Mouse (Mus musculus): Measurements from ENCODE around the gene Agbl1. TPM values are rescaled to one million over a fixed set of nuclear protein-coding genes. Genes with fewer than 3 reads are reported as not detected.
"Not testable (repeated sequence)": the region's sequence is repeated elsewhere in the genome, so short reads cannot be mapped to it uniquely, and the experiment has no call there.

The Agbl1 gene
- not detected in 2 replicates for polyA plus RNA-seq (2012; ENCODE audit: insufficient read depth, insufficient read length, low replicate concordance, missing spikeins)

DNA sequence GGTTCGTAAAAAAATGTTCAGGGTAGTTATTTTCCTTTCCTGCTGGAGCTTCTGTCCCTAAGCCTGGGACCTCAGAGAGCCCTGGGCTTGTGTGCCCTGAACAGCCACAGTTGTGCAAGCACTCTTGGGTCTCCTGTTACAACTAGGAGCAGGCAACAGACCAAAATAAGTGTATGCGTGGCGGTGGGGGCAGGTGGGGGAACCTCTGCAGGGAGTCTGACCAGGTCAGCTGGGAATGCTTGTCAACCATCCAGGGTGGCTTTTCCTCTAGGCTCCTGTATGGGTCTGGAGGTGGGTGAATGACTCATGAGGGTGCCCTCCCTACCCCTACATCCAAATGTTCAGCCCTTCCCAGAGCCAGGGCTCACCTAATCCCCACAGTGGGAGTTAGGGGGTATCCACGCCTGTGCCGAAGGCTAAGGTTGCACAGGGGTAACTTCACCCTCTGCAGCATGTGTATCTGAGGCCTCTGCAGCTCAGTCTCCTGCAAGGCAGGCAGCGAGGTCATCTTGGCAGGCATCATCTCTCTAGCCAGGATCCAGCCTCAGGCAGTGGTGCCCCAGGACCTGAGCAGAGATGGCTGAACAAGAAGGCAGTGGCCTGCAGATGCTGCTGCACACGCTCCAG lies at the start of gene Agbl1:
Gene Agbl1, plus strand, starts transcription at position 577 of the 627 bp plus-strand sequence.
- no peak within 1 kb of the TSS for H3K27ac ChIP-seq (ENCODE audit: insufficient read depth, low read depth, low read length)
- no peak within 1 kb of the TSS for H3K4me3 ChIP-seq (ENCODE audit: insufficient read depth, low read depth, low read length)
- TF ChIP-seq CTCF (IDR thresholded peaks at IDR 0.05; ENCODE audit: insufficient read depth, low read depth, low read length) (no peak), POLR2A (IDR thresholded peaks at IDR 0.05; ENCODE audit: insufficient read depth, low read depth, low read length) (no peak)
- 84% methylated on average over 7 of the region's 7 CpGs for WGBS
- H3K4me1 ChIP-seq (ENCODE audit: control insufficient read depth, insufficient read depth, low read length): 0 out of 2 replicates have a peak, but pooled peaks cover 4% of the 10 kb centered on the region

DNA sequence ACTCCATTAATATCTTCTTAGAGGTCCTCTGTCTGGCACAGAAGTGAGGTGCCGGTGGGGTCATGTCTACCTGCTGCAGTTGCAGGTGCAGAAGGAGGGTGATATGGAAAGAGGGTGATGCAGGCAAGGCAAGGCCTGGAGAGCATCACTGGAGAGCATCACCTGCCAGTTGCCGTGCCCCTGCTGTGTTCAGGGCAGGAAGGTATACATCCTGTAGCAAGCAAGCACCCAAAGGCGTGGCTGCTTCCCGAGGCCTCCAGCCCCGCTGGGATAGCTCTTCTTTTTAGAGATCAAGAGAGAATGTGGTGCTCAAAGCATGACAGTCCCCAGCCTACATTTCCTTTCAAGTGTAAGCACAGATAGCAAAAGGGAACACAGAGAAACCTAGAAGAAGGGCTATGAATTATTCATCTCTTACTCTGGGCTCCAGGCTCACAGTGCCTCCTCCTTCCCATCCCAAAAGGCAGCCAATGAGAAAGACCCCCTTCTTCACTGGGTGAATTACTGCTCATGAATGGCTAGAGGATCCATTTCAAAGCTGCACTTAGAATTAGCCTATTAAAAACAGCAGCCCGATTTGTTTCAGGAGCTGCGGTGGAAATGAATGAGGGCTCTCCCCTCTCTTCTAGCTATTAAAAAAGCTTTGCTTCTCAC lies 44.6 kb upstream of the Agbl1 start:
- no peak for TF ChIP-seq POLR2A (IDR thresholded peaks at IDR 0.05; ENCODE audit: insufficient read depth, low read depth, low read length)
- TF ChIP-seq CTCF (IDR thresholded peaks at IDR 0.05; ENCODE audit: insufficient read depth, low read depth, low read length): no peak
- H3K4me3 ChIP-seq (ENCODE audit: insufficient read depth, low read depth, low read length): no peak overlapping the region
- no peak overlapping the region for H3K27ac ChIP-seq (ENCODE audit: insufficient read depth, low read depth, low read length)
- peaks cover 3% of the 10 kb centered on the region for H3K4me1 ChIP-seq (ENCODE audit: control insufficient read depth, insufficient read depth, low read length)
- WGBS: 36% methylated on average over 7 of the region's 7 CpGs

DNA sequence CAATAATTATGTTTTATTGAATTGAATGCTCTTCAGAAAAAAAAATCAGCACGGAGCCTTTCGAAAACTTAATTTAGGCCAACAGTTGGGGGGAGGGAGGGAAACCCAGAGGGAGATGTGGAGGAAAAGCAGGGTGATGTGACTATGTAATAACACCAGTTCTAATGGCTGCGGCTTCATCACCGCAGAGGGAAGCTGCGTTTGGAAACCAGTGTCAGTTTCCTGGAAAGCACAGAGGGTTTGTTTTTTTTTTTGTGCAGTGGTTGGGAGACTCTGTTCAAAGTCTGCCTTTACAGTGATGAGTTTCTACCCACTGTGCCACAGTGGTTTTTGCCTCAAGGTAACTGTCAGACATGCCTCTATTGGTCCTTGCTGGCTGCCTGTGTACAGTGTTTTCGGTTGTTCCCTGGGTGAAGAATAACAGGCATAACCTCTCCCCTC lies 44.0 kb upstream of the Agbl1 start:
- peaks cover 3% of the 10 kb centered on the region for H3K4me1 ChIP-seq (ENCODE audit: control insufficient read depth, insufficient read depth, low read length)
- WGBS: 13% methylated on average over 6 of the region's 6 CpGs
- H3K4me3 ChIP-seq (ENCODE audit: insufficient read depth, low read depth, low read length): no peak overlapping the region
- TF ChIP-seq CTCF (IDR thresholded peaks at IDR 0.05; ENCODE audit: insufficient read depth, low read depth, low read length) (no peak), POLR2A (IDR thresholded peaks at IDR 0.05; ENCODE audit: insufficient read depth, low read depth, low read length) (no peak)
- no peak overlapping the region for H3K27ac ChIP-seq (ENCODE audit: insufficient read depth, low read depth, low read length)

DNA sequence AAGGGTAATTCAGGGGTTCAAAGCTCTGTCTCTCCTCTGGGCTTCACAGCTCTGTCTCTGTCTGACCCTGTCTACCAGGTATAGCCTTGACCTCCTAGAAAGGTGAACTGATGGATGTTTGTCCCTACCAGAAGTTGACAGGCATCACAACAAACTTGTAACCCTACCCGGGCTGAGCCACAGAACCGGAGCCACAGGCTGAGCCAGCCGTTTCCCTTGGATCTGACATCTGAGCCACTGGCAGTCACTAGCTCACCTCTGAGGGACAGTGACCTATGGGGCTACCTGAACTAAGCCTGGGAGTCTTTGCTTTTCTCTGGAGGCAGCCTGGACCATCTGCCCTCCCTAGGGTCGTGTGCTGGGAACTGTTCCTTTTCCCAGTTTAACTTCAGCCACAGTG lies 11.1 kb upstream of the Agbl1 start:
- H3K27ac ChIP-seq (ENCODE audit: insufficient read depth, low read depth, low read length): no peak overlapping the region
- no peaks in the 10 kb centered on the region for H3K4me1 ChIP-seq (ENCODE audit: control insufficient read depth, insufficient read depth, low read length)
- H3K4me3 ChIP-seq (ENCODE audit: insufficient read depth, low read depth, low read length): no peak overlapping the region
- WGBS: 90% methylated on average over 4 of the region's 4 CpGs
- no peak for TF ChIP-seq CTCF (IDR thresholded peaks at IDR 0.05; ENCODE audit: insufficient read depth, low read depth, low read length)
- no peak for TF ChIP-seq POLR2A (IDR thresholded peaks at IDR 0.05; ENCODE audit: insufficient read depth, low read depth, low read length)

DNA sequence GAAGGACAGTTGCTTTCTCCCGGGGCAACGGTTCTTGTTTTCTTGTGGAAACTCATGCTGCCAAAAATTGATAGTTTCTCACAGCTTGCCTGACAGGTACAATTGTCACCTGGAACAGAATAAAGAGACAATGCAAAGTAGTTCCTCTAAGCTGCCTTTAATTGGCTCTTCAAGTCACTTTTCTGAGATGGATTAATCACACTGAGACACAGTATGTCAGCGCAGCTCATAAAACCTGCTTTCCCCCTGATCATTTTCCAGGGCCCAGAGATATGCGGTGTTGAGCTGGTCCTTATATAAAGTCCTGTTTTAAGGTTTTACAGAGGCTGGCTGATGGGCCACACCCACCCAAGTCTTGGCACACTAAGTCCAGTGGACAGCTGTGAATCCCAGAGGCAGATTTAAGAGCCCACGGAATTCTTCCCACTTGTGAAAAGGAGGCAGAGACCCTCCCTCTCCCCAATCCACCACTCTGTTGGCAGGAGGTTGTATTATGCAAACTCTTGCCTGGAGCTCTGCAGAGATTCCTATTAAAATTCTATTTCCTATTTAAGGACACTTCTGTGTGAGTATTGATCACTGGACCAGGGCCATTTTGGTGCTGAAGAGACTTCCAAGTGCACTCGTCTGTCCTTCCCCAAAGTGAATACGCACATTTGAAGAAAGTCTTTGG lies 9.8 kb upstream of the Agbl1 start:
- TF ChIP-seq POLR2A (IDR thresholded peaks at IDR 0.05; ENCODE audit: insufficient read depth, low read depth, low read length) (no peak), CTCF (IDR thresholded peaks at IDR 0.05; ENCODE audit: insufficient read depth, low read depth, low read length) (no peak)
- no peaks in the 10 kb centered on the region for H3K4me1 ChIP-seq (ENCODE audit: control insufficient read depth, insufficient read depth, low read length)
- H3K4me3 ChIP-seq (ENCODE audit: insufficient read depth, low read depth, low read length): no peak overlapping the region
- H3K27ac ChIP-seq (ENCODE audit: insufficient read depth, low read depth, low read length): no peak overlapping the region
- 70% methylated on average over 7 of the region's 7 CpGs for WGBS

DNA sequence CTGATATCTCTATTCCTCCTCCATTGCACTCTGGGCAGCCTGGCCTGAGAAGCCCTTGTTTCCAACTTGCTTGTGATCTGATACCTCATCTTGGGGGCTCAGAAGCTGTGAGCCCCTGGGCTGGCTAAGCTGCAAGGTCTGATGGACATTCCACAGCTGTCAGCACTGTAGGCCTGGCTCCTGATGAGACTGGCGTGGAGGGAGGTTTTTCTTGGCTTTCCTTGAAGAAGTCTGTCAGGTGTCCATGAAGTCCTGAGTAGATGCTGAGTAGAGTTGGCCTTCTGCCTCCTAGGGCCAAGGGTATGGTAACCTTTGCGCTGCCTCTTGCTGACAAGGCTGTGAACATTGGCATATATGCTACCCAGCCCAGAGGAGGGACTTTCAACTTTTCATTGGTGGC lies 7.0 kb upstream of the Agbl1 start:
- Histone ChIP-seq H3K27ac (ENCODE audit: insufficient read depth, low read depth, low read length) (no peak overlapping the region), H3K4me3 (ENCODE audit: insufficient read depth, low read depth, low read length) (no peak overlapping the region), H3K4me1 (ENCODE audit: control insufficient read depth, insufficient read depth, low read length) (no peaks in the 10 kb centered on the region)
- TF ChIP-seq CTCF (IDR thresholded peaks at IDR 0.05; ENCODE audit: insufficient read depth, low read depth, low read length): no peak
- no peak for TF ChIP-seq POLR2A (IDR thresholded peaks at IDR 0.05; ENCODE audit: insufficient read depth, low read depth, low read length)
- 90% methylated on average over 2 of the region's 2 CpGs for WGBS

DNA sequence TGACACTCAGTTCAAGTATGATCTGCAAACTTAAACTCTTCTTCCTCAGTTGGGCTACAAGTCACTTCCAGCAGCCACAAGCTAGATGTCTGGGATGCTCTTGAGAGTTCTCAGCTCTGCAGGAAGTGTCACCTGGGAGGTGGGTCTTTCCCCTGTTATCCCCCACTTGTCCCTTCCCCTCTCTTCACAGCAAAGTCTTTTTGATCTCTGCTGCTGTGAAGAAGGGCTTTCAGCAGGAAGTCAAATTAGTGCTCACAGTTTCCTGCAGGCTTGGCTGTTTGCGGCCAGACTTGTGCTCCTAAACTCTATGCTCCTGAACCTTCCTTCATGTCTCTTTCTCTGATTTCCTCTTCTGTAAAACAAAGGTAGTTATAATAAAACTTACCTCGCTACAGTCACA lies 806 bp upstream of the Agbl1 start:
- no peak overlapping the region for H3K4me3 ChIP-seq (ENCODE audit: insufficient read depth, low read depth, low read length)
- WGBS: 68% methylated on average over 2 of the region's 2 CpGs
- H3K27ac ChIP-seq (ENCODE audit: insufficient read depth, low read depth, low read length): no peak overlapping the region
- H3K4me1 ChIP-seq (ENCODE audit: control insufficient read depth, insufficient read depth, low read length): 0 out of 2 replicates have a peak, but pooled peaks cover 4% of the 10 kb centered on the region
- TF ChIP-seq CTCF (IDR thresholded peaks at IDR 0.05; ENCODE audit: insufficient read depth, low read depth, low read length) (no peak), POLR2A (IDR thresholded peaks at IDR 0.05; ENCODE audit: insufficient read depth, low read depth, low read length) (no peak)

DNA sequence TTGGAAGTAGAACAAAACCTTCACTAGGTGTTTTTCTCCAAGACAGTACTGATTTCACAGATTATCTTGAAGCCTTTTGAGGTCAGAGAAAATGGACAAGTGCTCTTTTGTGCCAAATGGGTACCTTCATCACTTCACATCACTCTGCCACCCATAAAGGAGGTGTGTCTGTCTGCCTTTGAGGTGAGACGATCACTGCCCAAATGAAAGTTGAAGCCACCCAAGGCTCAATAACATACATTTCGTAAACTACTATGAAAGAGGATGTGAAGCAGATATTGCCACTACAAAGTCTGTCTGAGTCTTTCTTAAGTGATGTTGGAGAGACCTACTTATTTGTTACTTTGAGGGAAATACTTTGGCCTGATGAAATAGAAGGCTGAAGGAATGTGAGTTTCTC lies 4.6 kb downstream of the Agbl1 start:
- no peak overlapping the region for H3K4me3 ChIP-seq (ENCODE audit: insufficient read depth, low read depth, low read length)
- TF ChIP-seq CTCF (IDR thresholded peaks at IDR 0.05; ENCODE audit: insufficient read depth, low read depth, low read length) (no peak), POLR2A (IDR thresholded peaks at IDR 0.05; ENCODE audit: insufficient read depth, low read depth, low read length) (no peak)
- 92% methylated on average over 2 of the region's 2 CpGs for WGBS
- no peak overlapping the region for H3K27ac ChIP-seq (ENCODE audit: insufficient read depth, low read depth, low read length)
- 0 out of 2 replicates have a peak, but pooled peaks cover 2% of the 10 kb centered on the region for H3K4me1 ChIP-seq (ENCODE audit: control insufficient read depth, insufficient read depth, low read length)

DNA sequence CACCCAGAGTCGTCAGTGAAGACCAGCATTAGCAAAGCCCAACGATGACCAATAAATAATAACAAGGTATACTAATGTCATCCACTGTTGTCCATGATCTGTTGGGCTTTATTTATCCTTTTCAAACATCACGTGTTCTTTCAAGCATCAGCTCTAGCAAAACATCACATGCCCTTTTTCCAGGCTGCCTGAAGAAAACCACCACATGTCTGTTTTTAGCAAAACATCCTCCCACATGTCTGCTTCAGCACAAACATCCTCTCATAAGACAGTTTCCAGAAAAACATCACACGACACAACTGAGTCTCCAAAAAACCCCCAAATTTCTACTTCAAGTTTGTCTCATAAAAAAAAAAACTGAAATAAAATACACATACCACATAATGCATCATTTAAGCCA lies 7.8 kb downstream of the Agbl1 start:
- Histone ChIP-seq H3K4me3 (ENCODE audit: insufficient read depth, low read depth, low read length) (no peak overlapping the region), H3K27ac (ENCODE audit: insufficient read depth, low read depth, low read length) (no peak overlapping the region), H3K4me1 (ENCODE audit: control insufficient read depth, insufficient read depth, low read length) (no peaks in the 10 kb centered on the region)
- 73% methylated on average over 4 of the region's 4 CpGs for WGBS
- TF ChIP-seq POLR2A (IDR thresholded peaks at IDR 0.05; ENCODE audit: insufficient read depth, low read depth, low read length) (no peak), CTCF (IDR thresholded peaks at IDR 0.05; ENCODE audit: insufficient read depth, low read depth, low read length) (no peak)

DNA sequence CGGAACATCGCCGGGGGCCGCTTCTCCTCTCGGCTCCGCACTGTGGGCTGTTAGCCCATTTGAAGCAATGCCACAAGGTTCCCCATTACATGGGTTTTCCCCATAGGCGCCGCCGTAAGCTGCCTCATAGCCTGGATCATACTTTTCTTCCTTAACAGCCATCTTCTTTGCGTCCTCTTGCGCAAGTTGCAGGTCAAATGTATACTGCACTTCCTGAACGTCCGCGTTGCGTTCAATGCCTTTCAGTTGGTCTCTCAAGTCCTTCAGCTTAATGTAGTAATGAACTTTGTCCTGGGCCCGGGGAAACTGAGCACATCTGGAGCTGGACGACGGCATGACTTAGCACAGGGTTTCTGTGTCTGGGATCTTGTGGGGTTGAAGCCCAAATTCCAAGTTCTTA lies 15.2 kb downstream of the Agbl1 start:
- not testable (repeated sequence) for H3K4me3 ChIP-seq (ENCODE audit: insufficient read depth, low read depth, low read length); H3K4me1 ChIP-seq (ENCODE audit: control insufficient read depth, insufficient read depth, low read length); H3K27ac ChIP-seq (ENCODE audit: insufficient read depth, low read depth, low read length)
- WGBS: 96% methylated on average over 18 of the region's 18 CpGs

Data from olfactory bulb, adult 2 months (tissue).